Mouse (Mus musculus): ENCODE data around the gene Ncoa7. TPM values are rescaled to one million over a fixed set of nuclear protein-coding genes. Genes with fewer than 3 reads are reported as not detected.

Ncoa7 gene
- polyA plus RNA-seq, 2 experiments: 7.6 to 9.0 TPM

DNA sequence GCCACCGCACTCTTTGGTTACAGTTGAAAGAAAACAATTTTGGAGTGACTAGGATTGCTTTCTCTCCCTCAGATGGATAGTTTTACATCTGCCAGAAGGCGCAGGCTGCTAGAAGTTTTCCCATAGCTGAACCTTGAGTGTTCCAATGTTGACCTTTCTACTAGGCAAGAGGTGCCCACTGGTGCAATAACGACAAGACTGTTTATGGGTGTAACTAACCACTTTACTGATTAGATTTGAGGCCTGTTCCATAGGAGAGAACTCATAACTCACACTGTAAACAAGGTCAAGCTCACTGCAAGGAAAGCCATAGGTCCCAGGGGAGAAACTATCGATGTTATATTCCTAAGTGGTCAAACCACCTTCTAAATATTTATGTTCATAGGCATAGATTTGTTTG lies 119.7 kb downstream of the Ncoa7 start:
- TF ChIP-seq POLR2A (IDR thresholded peaks at IDR 0.05; ENCODE audit: borderline replicate concordance, extremely low read depth, insufficient read depth, insufficient read length): no peak
- ATAC-seq (ENCODE audit: low FRiP score, low read depth) (no peak), DNase-seq (ENCODE audit: low spot score) (no peak)
- H3K9ac ChIP-seq (ENCODE audit: low read depth, low read length, severe bottlenecking): no peak overlapping the region
- no peaks in the 10 kb centered on the region for H3K27me3 ChIP-seq (ENCODE audit: control insufficient read depth, insufficient read depth, low read length)
- no peaks in the 10 kb centered on the region for H3K4me1 ChIP-seq (ENCODE audit: control insufficient read depth, insufficient read depth, low read length)
- H3K4me2 ChIP-seq (replicated peaks; ENCODE audit: low read depth, low read length, severe bottlenecking): no peak overlapping the region
- H3K36me3 ChIP-seq (ENCODE audit: control insufficient read depth, insufficient read depth, low read length): no peaks in the 10 kb centered on the region
- no peaks in the 10 kb centered on the region for H3K9me3 ChIP-seq (ENCODE audit: control insufficient read depth, low read length)
- no peak overlapping the region for H3K27ac ChIP-seq (replicated peaks; ENCODE audit: low read depth, low read length)
- H3K4me3 ChIP-seq (replicated peaks; ENCODE audit: low read length): no peak overlapping the region
- WGBS: 82% methylated on average over 4 of the region's 4 CpGs

DNA sequence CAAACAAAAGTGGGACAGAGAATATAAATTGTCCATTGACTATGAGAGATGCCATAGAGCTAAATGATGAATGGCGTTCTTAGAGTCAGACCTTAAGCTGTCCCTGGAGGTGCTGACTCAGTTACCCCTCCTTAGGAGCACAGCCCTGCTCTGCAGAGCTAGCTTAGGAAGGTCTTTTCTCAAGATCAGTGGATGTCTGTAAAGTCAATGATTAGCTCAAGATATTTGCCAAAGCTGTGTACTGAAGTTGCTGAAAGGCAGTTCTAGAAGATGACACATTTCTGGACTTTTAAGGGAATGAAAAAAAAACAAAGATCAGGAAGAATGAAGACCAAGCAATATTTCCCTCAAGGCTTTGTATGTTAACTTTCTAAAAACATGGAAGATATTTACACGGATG lies 123.4 kb downstream of the Ncoa7 start:
- H3K9ac ChIP-seq (ENCODE audit: low read depth, low read length, severe bottlenecking): no peak overlapping the region
- H3K4me3 ChIP-seq (replicated peaks; ENCODE audit: low read length): no peak overlapping the region
- H3K4me2 ChIP-seq (replicated peaks; ENCODE audit: low read depth, low read length, severe bottlenecking): no peak overlapping the region
- no peaks in the 10 kb centered on the region for H3K27me3 ChIP-seq (ENCODE audit: control insufficient read depth, insufficient read depth, low read length)
- H3K36me3 ChIP-seq (ENCODE audit: control insufficient read depth, insufficient read depth, low read length): no peaks in the 10 kb centered on the region
- no peak for TF ChIP-seq POLR2A (IDR thresholded peaks at IDR 0.05; ENCODE audit: borderline replicate concordance, extremely low read depth, insufficient read depth, insufficient read length)
- ATAC-seq (ENCODE audit: low FRiP score, low read depth) (no peak), DNase-seq (ENCODE audit: low spot score) (no peak)
- H3K27ac ChIP-seq (replicated peaks; ENCODE audit: low read depth, low read length): no peak overlapping the region
- 92% methylated on average over 2 of the region's 2 CpGs for WGBS
- no peaks in the 10 kb centered on the region for H3K9me3 ChIP-seq (ENCODE audit: control insufficient read depth, low read length)
- H3K4me1 ChIP-seq (ENCODE audit: control insufficient read depth, insufficient read depth, low read length): no peaks in the 10 kb centered on the region

- Histone ChIP-seq H3K4me1 (ENCODE audit: control insufficient read depth, insufficient read depth, low read length) (no peaks in the 10 kb centered on the region), H3K4me2 (replicated peaks; ENCODE audit: low read depth, low read length, severe bottlenecking) (no peak overlapping the region), H3K9me3 (ENCODE audit: control insufficient read depth, low read length) (no peaks in the 10 kb centered on the region), H3K4me3 (replicated peaks; ENCODE audit: low read length) (no peak overlapping the region), H3K27ac (replicated peaks; ENCODE audit: low read depth, low read length) (no peak overlapping the region), H3K9ac (ENCODE audit: low read depth, low read length, severe bottlenecking) (no peak overlapping the region), H3K27me3 (ENCODE audit: control insufficient read depth, insufficient read depth, low read length) (no peaks in the 10 kb centered on the region), H3K36me3 (ENCODE audit: control insufficient read depth, insufficient read depth, low read length) (0 out of 2 replicates have a peak, but pooled peaks cover 4% of the 10 kb centered on the region)
- ATAC-seq (ENCODE audit: low FRiP score, low read depth) (no peak), DNase-seq (ENCODE audit: low spot score) (no peak)
- WGBS: 72% methylated on average over 2 of the region's 2 CpGs
- TF ChIP-seq POLR2A (IDR thresholded peaks at IDR 0.05; ENCODE audit: borderline replicate concordance, extremely low read depth, insufficient read depth, insufficient read length): no peak
Measured at GRCm38 (mm10) chr10:30678051-30678450, 125.1 kb downstream of the Ncoa7 start.

- Histone ChIP-seq H3K4me3 (replicated peaks; ENCODE audit: low read length) (no peak overlapping the region), H3K9me3 (ENCODE audit: control insufficient read depth, low read length) (no peaks in the 10 kb centered on the region), H3K36me3 (ENCODE audit: control insufficient read depth, insufficient read depth, low read length) (peaks cover 7% of the 10 kb centered on the region; the same call in 1 of the 2 replicates), H3K27me3 (ENCODE audit: control insufficient read depth, insufficient read depth, low read length) (no peaks in the 10 kb centered on the region), H3K9ac (ENCODE audit: low read depth, low read length, severe bottlenecking) (no peak overlapping the region), H3K4me2 (replicated peaks; ENCODE audit: low read depth, low read length, severe bottlenecking) (no peak overlapping the region), H3K27ac (replicated peaks; ENCODE audit: low read depth, low read length) (no peak overlapping the region), H3K4me1 (ENCODE audit: control insufficient read depth, insufficient read depth, low read length) (no peaks in the 10 kb centered on the region)
- DNase-seq (ENCODE audit: low spot score): no peak
- no peak for ATAC-seq (ENCODE audit: low FRiP score, low read depth)
- TF ChIP-seq POLR2A (IDR thresholded peaks at IDR 0.05; ENCODE audit: borderline replicate concordance, extremely low read depth, insufficient read depth, insufficient read length): no peak
- WGBS: 89% methylated on average over 3 of the region's 3 CpGs
Measured at GRCm38 (mm10) chr10:30674825-30675224, 128.3 kb downstream of the Ncoa7 start.

DNA sequence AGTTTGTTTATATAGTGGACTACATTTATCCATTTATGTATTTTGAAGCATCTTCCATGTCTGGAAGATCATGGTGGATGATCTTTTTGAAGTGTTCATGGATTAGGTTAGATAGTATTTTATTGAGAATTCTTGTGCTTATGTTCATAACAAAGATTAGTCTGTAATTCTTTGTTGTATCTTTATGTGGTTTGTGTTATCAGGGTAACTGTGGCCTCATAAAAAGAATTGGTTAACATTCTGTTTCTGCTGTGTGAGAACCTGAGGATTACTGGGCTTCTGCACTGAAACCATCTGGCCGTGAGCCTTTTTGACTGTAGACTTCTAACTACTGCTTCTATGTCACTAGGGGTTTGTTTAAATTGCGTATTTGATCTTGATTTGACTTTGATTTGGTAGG lies 136.5 kb downstream of the Ncoa7 start:
- WGBS: 91% methylated on average over 2 of the region's 2 CpGs
- H3K4me1 ChIP-seq (ENCODE audit: control insufficient read depth, insufficient read depth, low read length): no peaks in the 10 kb centered on the region
- H3K9ac ChIP-seq (ENCODE audit: low read depth, low read length, severe bottlenecking): no peak overlapping the region
- H3K9me3 ChIP-seq (ENCODE audit: control insufficient read depth, low read length): no peaks in the 10 kb centered on the region
- DNase-seq (ENCODE audit: low spot score) (no peak), ATAC-seq (ENCODE audit: low FRiP score, low read depth) (no peak)
- no peak for TF ChIP-seq POLR2A (IDR thresholded peaks at IDR 0.05; ENCODE audit: borderline replicate concordance, extremely low read depth, insufficient read depth, insufficient read length)
- no peak overlapping the region for H3K4me2 ChIP-seq (replicated peaks; ENCODE audit: low read depth, low read length, severe bottlenecking)
- H3K27me3 ChIP-seq (ENCODE audit: control insufficient read depth, insufficient read depth, low read length): no peaks in the 10 kb centered on the region
- no peak overlapping the region for H3K4me3 ChIP-seq (replicated peaks; ENCODE audit: low read length)
- H3K27ac ChIP-seq (replicated peaks; ENCODE audit: low read depth, low read length): no peak overlapping the region
- peaks cover 4% of the 10 kb centered on the region; the same call in 1 of the 2 replicates for H3K36me3 ChIP-seq (ENCODE audit: control insufficient read depth, insufficient read depth, low read length)
